Mouse (Mus musculus) heart, adult 2 months (tissue): Measurements from ENCODE around the gene Wasf1. TPM values are rescaled to one million over a fixed set of nuclear protein-coding genes. Genes with fewer than 3 reads are reported as not detected.

ENCODE experiments used
- DNase-seq, 2 experiments: peaks; one replicate each; pipeline ENCODE4 v3.0.0; 2021
- H3K27ac ChIP-seq: fragments of 200-600 bp; 2 replicates; pipeline ENCODE4 v1.8.1; 2022
- H3K27me3 ChIP-seq: fragments of 200-500 bp; 2 replicates; pipeline ENCODE4 v1.6.1; 2012; ENCODE audit warnings: mild to moderate bottlenecking, low read length, inconsistent platforms, mixed read lengths; ENCODE audit not compliant: control insufficient read depth, insufficient read depth
- H3K36me3 ChIP-seq: fragments of 200-500 bp; 2 replicates; pipeline ENCODE4 v1.6.1; 2012; ENCODE audit warnings: low read length, inconsistent platforms; ENCODE audit not compliant: control insufficient read depth, insufficient read depth
- H3K4me1 ChIP-seq: fragments of 200-500 bp; 2 replicates; pipeline ENCODE4 v1.6.1; 2011; ENCODE audit warnings: low read length; ENCODE audit not compliant: control insufficient read depth, insufficient read depth
- H3K4me3 ChIP-seq: fragments of 200-600 bp; 2 replicates; pipeline ENCODE4 v1.8.1; 2022
- H3K79me2 ChIP-seq: fragments of 200-500 bp; replicated peaks from 2 replicates; pipeline ENCODE4 v1.6.1; 2012; ENCODE audit warnings: mild to moderate bottlenecking, inconsistent platforms, low read length, moderate library complexity, mixed read lengths; ENCODE audit not compliant: control insufficient read depth, insufficient read depth
- H3K9ac ChIP-seq: fragments of 200-500 bp; 2 replicates; pipeline ENCODE4 v1.6.1; 2012; ENCODE audit warnings: low read depth, mild to moderate bottlenecking, control low read depth, inconsistent platforms, low read length, mixed read lengths
- CTCF ChIP-seq: fragments of 200-600 bp; IDR thresholded peaks from 2 replicates; pipeline ENCODE4 v1.8.1; 2022; ENCODE audit warnings: antibody characterized with exemption, mild to moderate bottlenecking, moderate library complexity
- EP300 ChIP-seq: fragments of 200-500 bp; IDR thresholded peaks from 2 replicates; pipeline ENCODE4 v1.6.1; 2011; ENCODE audit warnings: low read depth, low read length, control low read depth; ENCODE audit not compliant: insufficient read depth
- POLR2A ChIP-seq: fragments of 200-500 bp; IDR thresholded peaks from 2 replicates; pipeline ENCODE4 v1.6.1; 2011; ENCODE audit warnings: mild to moderate bottlenecking, low read depth, low read length, control low read depth; ENCODE audit not compliant: insufficient read depth
- WGBS: fragments of 180-500 bp; shearing (Covaris S2); methylation state at CpG from one replicate; pipeline ENCODE4 v1.1.7; 2018; 5-methylcytosine and 5-hydroxymethylcytosine counted together
- intact Hi-C: fragments of 180-260 bp; cut with DNase I; formaldehyde crosslinking; loops from one replicate; pipeline ENCODE4 v1.15.1; 2025
- polyA plus RNA-seq: library from polyadenylated mRNA; depleted of rRNA; stranded (reverse); fragments of >200 nt; gene quantifications from 2 replicates; pipeline ENCODE4 v1.2.3, GENCODE M21; 2012
- total RNA-seq, 2 experiments: library from RNA; stranded (reverse); gene quantifications; 2 replicates each; pipeline ENCODE4 v1.2.3; 2021

The Wasf1 gene
- total and polyA plus RNA-seq, 3 experiments: 0.43 to 0.63 (median 0.53) TPM

GRCm38 (mm10) chr10:40910811-40911210 lies 27.5 kb downstream of the Wasf1 start:
- DNase-seq: no peak
- Histone ChIP-seq H3K27me3 (no peaks in the 10 kb centered on the region), H3K9ac (no peak overlapping the region), H3K36me3 (peaks cover 2% of the 10 kb centered on the region; the same call in 1 of the 2 replicates), H3K4me3 (no peak overlapping the region), H3K27ac (no peak overlapping the region), H3K79me2 (no peaks in the 10 kb centered on the region), H3K4me1 (no peaks in the 10 kb centered on the region)
- 69% methylated on average over 2 of the region's 2 CpGs for WGBS
- TF ChIP-seq CTCF (no peak), EP300 (no peak), POLR2A (no peak)
- intact Hi-C loops: no loop called here

- no peaks in the 10 kb centered on the region for H3K4me1 ChIP-seq
- no peak overlapping the region for H3K27ac ChIP-seq
- intact Hi-C loops: no loop called here
- H3K27me3 ChIP-seq: no peaks in the 10 kb centered on the region
- no peak overlapping the region for H3K9ac ChIP-seq
- 47% methylated on average over 2 of the region's 2 CpGs for WGBS
- H3K79me2 ChIP-seq: no peaks in the 10 kb centered on the region
- TF ChIP-seq CTCF (no peak), POLR2A (no peak), EP300 (no peak)
- peaks cover 2% of the 10 kb centered on the region; the same call in 1 of the 2 replicates for H3K36me3 ChIP-seq
- no peak overlapping the region for H3K4me3 ChIP-seq
- no peak for DNase-seq
Measured at GRCm38 (mm10) chr10:40915240-40915639, 32.0 kb downstream of the Wasf1 start.

GRCm38 (mm10) chr10:40918669-40919440 lies 35.6 kb downstream of the Wasf1 start:
- Histone ChIP-seq H3K27ac (no peak overlapping the region), H3K79me2 (no peaks in the 10 kb centered on the region), H3K36me3 (peaks cover 2% of the 10 kb centered on the region; the same call in 1 of the 2 replicates), H3K27me3 (no peaks in the 10 kb centered on the region), H3K4me3 (no peak overlapping the region), H3K9ac (no peak overlapping the region), H3K4me1 (no peaks in the 10 kb centered on the region)
- no peak for TF ChIP-seq CTCF
- TF ChIP-seq POLR2A: no peak
- TF ChIP-seq EP300: no peak
- 82% methylated on average over 8 of the region's 8 CpGs for WGBS
- DNase-seq: no peak
- intact Hi-C loops: no loop called here

- Histone ChIP-seq H3K4me3 (no peak overlapping the region), H3K27me3 (no peaks in the 10 kb centered on the region), H3K4me1 (no peaks in the 10 kb centered on the region), H3K27ac (no peak overlapping the region), H3K9ac (no peak overlapping the region), H3K36me3 (peaks cover 2% of the 10 kb centered on the region; the same call in 1 of the 2 replicates), H3K79me2 (no peaks in the 10 kb centered on the region)
- intact Hi-C loops: no loop called here
- TF ChIP-seq POLR2A (no peak), CTCF (no peak), EP300 (no peak)
- 85% methylated on average over 6 of the region's 6 CpGs for WGBS
- no peak for DNase-seq
Measured at GRCm38 (mm10) chr10:40919464-40919863, 36.2 kb downstream of the Wasf1 start.

- TF ChIP-seq CTCF: no peak
- TF ChIP-seq POLR2A: no peak
- no peak for TF ChIP-seq EP300
- Histone ChIP-seq H3K4me1 (no peaks in the 10 kb centered on the region), H3K27me3 (no peaks in the 10 kb centered on the region), H3K79me2 (no peaks in the 10 kb centered on the region), H3K9ac (no peak overlapping the region), H3K4me3 (no peak overlapping the region), H3K27ac (no peak overlapping the region), H3K36me3 (no peaks in the 10 kb centered on the region)
- intact Hi-C loops: no loop called here
- no peak for DNase-seq
- 93% methylated on average over 8 of the region's 8 CpGs for WGBS
Measured at GRCm38 (mm10) chr10:40932995-40933394, 49.7 kb downstream of the Wasf1 start.

- H3K4me3 ChIP-seq: no peak overlapping the region
- no peak for DNase-seq
- H3K36me3 ChIP-seq: no peaks in the 10 kb centered on the region
- no peak overlapping the region for H3K27ac ChIP-seq
- TF ChIP-seq EP300 (no peak), CTCF (no peak), POLR2A (no peak)
- H3K9ac ChIP-seq: no peak overlapping the region
- no peaks in the 10 kb centered on the region for H3K4me1 ChIP-seq
- intact Hi-C loops: no loop called here
- 83% methylated on average over 13 of the region's 13 CpGs for WGBS
- no peaks in the 10 kb centered on the region for H3K27me3 ChIP-seq
- H3K79me2 ChIP-seq: no peaks in the 10 kb centered on the region
Measured at GRCm38 (mm10) chr10:40936160-40936726, 53.0 kb downstream of the Wasf1 start.
